In the genomic region with DNA sequence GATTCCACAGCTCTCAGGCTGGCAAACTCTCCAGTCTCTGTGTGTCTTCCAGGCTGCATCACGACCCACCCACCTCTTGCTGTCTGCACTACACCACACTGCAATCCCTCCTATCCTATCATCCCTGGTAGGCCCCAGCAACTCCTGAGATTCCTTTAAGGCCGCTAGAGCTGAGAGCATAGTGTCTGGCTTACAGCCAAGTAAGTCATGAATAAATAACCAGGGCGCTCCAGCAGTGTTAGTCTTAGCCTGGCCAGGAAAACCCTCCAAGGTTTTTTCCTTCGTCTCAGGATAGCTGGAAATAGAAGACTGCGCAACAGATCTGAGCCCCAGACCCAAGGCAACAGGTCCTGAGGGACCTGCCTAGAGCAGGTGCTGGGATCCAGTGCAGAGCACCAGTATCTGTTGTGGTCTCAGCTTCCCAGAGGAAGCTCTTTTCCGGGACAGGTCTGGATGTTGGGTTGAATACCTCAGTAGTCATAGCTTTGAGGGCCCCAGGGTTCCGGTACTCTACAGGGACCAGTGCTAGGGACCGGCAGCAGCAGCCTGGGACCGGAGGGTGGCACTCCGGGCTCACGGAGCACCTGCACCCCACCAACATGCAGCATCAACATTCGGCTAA, we compare ENCODE assay signal across 8 mouse cellular contexts. TPM values are rescaled to one million over a fixed set of nuclear protein-coding genes. Genes with fewer than 3 reads are reported as not detected.
DNase-seq lines count a peak whose midpoint lies in the region; ATAC-seq and TF ChIP-seq lines count a peak whose summit lies in the region.

No protein-coding gene starts in this region.

- no peaks in the 10 kb centered on the region for H3K9me3 ChIP-seq in erythroblast, embryonic 14.5 days (ENCODE audit: control insufficient read depth, low read length)
- no peaks in the 10 kb centered on the region for H3K9me3 ChIP-seq in intestine, embryonic 15.5 days
- H3K9me3 ChIP-seq in midbrain, embryonic 10.5 days (replicated peaks), result no peaks in the 10 kb centered on the region
- H3K9me3 ChIP-seq in stomach, postnatal 0 days (ENCODE audit: control insufficient read depth, low read length), result no peaks in the 10 kb centered on the region

- peak overlapping the region; percentile 44 for H3K4me3 ChIP-seq in erythroblast, embryonic 14.5 days (replicated peaks)
- peak overlapping the region; percentile 54 for H3K4me3 ChIP-seq in intestine, embryonic 15.5 days (replicated peaks)
- H3K4me3 ChIP-seq in midbrain, embryonic 10.5 days, result peak overlapping the region; percentile 74
- peak overlapping the region; percentile 55 for H3K4me3 ChIP-seq in stomach, postnatal 0 days (ENCODE audit: low read depth, low read length)

- DNase-seq in cerebellum, adult 11-12 months, result peak; percentile 60
- peak; percentile 39 to 54 for DNase-seq in frontal cortex, postnatal 10 days (ENCODE audit: low spot score in 2 of 2)
- peak; percentile 55 to 87 for DNase-seq in left cerebral cortex, postnatal 14 days (ENCODE audit: low spot score in 2 of 2)
- peak; percentile 40 for DNase-seq in midbrain, embryonic 10.5 days (ENCODE audit: low spot score)
- DNase-seq in stomach, postnatal 0 days (ENCODE audit: low spot score), result peak; percentile 60

- peaks cover 2% of the 10 kb centered on the region; the same call in 1 of the 2 replicates for H3K4me1 ChIP-seq in erythroblast, embryonic 14.5 days (ENCODE audit: control insufficient read depth)
- H3K4me1 ChIP-seq in intestine, embryonic 15.5 days (replicated peaks), result peaks cover 11% of the 10 kb centered on the region
- peaks cover 18% of the 10 kb centered on the region for H3K4me1 ChIP-seq in midbrain, embryonic 10.5 days
- H3K4me1 ChIP-seq in stomach, postnatal 0 days (replicated peaks; ENCODE audit: control insufficient read depth, insufficient read depth), result no peaks in the 10 kb centered on the region

- ATAC-seq in erythroblast, adult 5-6 weeks (replicated peaks; ENCODE audit: low FRiP score, poor library complexity, severe bottlenecking), result no peak
- ATAC-seq in intestine, embryonic 15.5 days, result peak; percentile 88
- peak; percentile 72 for ATAC-seq in stomach, postnatal 0 days (ENCODE audit: low FRiP score, low TSS enrichment)

- TF ChIP-seq CTCF in stomach, postnatal 0 days (IDR thresholded peaks at IDR 0.05; ENCODE audit: low read depth), result no peak

- TF ChIP-seq EP300 in stomach, postnatal 0 days (optimal IDR thresholded peaks at IDR 0.05), result no peak

- H3K27me3 ChIP-seq in erythroblast, embryonic 14.5 days (ENCODE audit: control insufficient read depth), result peaks cover 4% of the 10 kb centered on the region; the same call in 1 of the 2 replicates
- H3K27me3 ChIP-seq in intestine, embryonic 15.5 days (replicated peaks), result no peaks in the 10 kb centered on the region
- H3K27me3 ChIP-seq in midbrain, embryonic 10.5 days (ENCODE audit: low read depth, poor library complexity, severe bottlenecking), result no peaks in the 10 kb centered on the region
- no peaks in the 10 kb centered on the region for H3K27me3 ChIP-seq in stomach, postnatal 0 days (ENCODE audit: control insufficient read depth, insufficient read depth, low read length)

- WGBS in intestine, embryonic 15.5 days, result 2% methylated on average over 12 of the region's 12 CpGs
- 9% methylated on average over 12 of the region's 12 CpGs for WGBS in midbrain, embryonic 10.5 days
- WGBS in stomach, postnatal 0 days, result under 1% methylated on average over 12 of the region's 12 CpGs

- peak overlapping the region; percentile 53 for H3K9ac ChIP-seq in intestine, embryonic 15.5 days
- peak overlapping the region; percentile 75 for H3K9ac ChIP-seq in stomach, postnatal 0 days (ENCODE audit: low read length)

- peak overlapping the region; percentile 84 for H3K4me2 ChIP-seq in intestine, embryonic 15.5 days (replicated peaks)
- peak overlapping the region; percentile 92 for H3K4me2 ChIP-seq in stomach, postnatal 0 days (replicated peaks; ENCODE audit: low read depth)

- intact Hi-C loops in left cerebral cortex, postnatal 14 days (cut with DNase I), result loop anchor here (2.0 kb wide), 1 partner anchor 23 kb away; no protein-coding TSS in a partner anchor

- H3K36me3 ChIP-seq in erythroblast, embryonic 14.5 days (ENCODE audit: control insufficient read depth), result no peaks in the 10 kb centered on the region
- no peaks in the 10 kb centered on the region for H3K36me3 ChIP-seq in intestine, embryonic 15.5 days
- H3K36me3 ChIP-seq in midbrain, embryonic 10.5 days, result no peaks in the 10 kb centered on the region
- H3K36me3 ChIP-seq in stomach, postnatal 0 days (ENCODE audit: control insufficient read depth, insufficient read depth, low read length), result no peaks in the 10 kb centered on the region

- peak overlapping the region; percentile 73 for H3K27ac ChIP-seq in intestine, embryonic 15.5 days
- peak overlapping the region; percentile 90 for H3K27ac ChIP-seq in midbrain, embryonic 10.5 days (replicated peaks)
- peak overlapping the region; percentile 86 for H3K27ac ChIP-seq in stomach, postnatal 0 days (replicated peaks)

RNA-seq across cellular contexts. Expression of a gene that starts 0.5 kb away (rescaled TPM):
- polyA plus RNA-seq in erythroblast, embryonic 14.5 days (2012), result 0.01 TPM in 1 of 2 replicates, not detected in the other
- not detected in 2 replicates for total RNA-seq in erythroblast, adult 5-6 weeks (2015; ENCODE audit: low replicate concordance)
- total RNA-seq in erythroblast, adult 5-6 weeks (2017; ENCODE audit: low replicate concordance), result 0.77 and 0.84 TPM in 2 replicates
- 2.1 and 3.0 TPM in 2 replicates for polyA plus RNA-seq in intestine, embryonic 15.5 days (2015; fragmentation: Nextera tagmentation; extraction: Ambion mirVana)
- 10 to 100 TPM; 29.9 to 32.0 TPM for total RNA-seq in left cerebral cortex, postnatal 14 days (2021)
- 3.0 and 5.3 TPM in 2 replicates for polyA plus RNA-seq in midbrain, embryonic 10.5 days (2016; fragmentation: Nextera tagmentation; extraction: Ambion mirVana)
- polyA plus RNA-seq in stomach, postnatal 0 days (2015; fragmentation: Nextera tagmentation; extraction: Ambion mirVana), result 1.3 and 1.6 TPM in 2 replicates
